21 mouse cellular contexts compared by ENCODE assay signal in genomic region chr10:23754166-23754565, GRCm38 (mm10). TPM values are rescaled to one million over a fixed set of nuclear protein-coding genes. Genes with fewer than 3 reads are reported as not detected.
A peak's percentile ranks its signal among the peaks of the same experiment; 100 is the strongest.
DNase-seq lines count a peak whose midpoint lies in the region; ATAC-seq and TF ChIP-seq lines count a peak whose summit lies in the region.
"Had no signal": no experiment of that assay in that cellular context is flagged by ENCODE, and none has a peak within 500 bp of the region (broad histone marks: within the 10 kb centered on the region; RNA-seq: fewer than 3 reads in every experiment).

No protein-coding gene starts in this region.

- H3K4me2 ChIP-seq in liver, embryonic 12.5 days: no peak overlapping the region
- H3K4me2 ChIP-seq in kidney, embryonic 16.5 days (replicated peaks; ENCODE audit: low read depth, low read length): no peak overlapping the region
- H3K4me2 ChIP-seq: forebrain, embryonic 12.5 days; heart, embryonic 15.5 days; hindbrain, embryonic 13.5 days had no signal

- no peaks in the 10 kb centered on the region for H3K4me1 ChIP-seq in liver, adult 2 months (ENCODE audit: control insufficient read depth, insufficient read depth, low read length)
- H3K4me1 ChIP-seq in liver, embryonic 12.5 days: no peaks in the 10 kb centered on the region
- peaks cover 14% of the 10 kb centered on the region for H3K4me1 ChIP-seq in embryonic facial prominence, embryonic 10.5 days
- no peaks in the 10 kb centered on the region for H3K4me1 ChIP-seq in kidney, embryonic 16.5 days (ENCODE audit: insufficient read depth, low read length)
- H3K4me1 ChIP-seq: forebrain, embryonic 12.5 days; heart, embryonic 15.5 days; hindbrain, embryonic 13.5 days; midbrain, embryonic 10.5 days had no signal

- no peak overlapping the region for H3K27ac ChIP-seq in liver, adult 2 months (replicated peaks; ENCODE audit: insufficient read depth, low read depth, low read length)
- no peak overlapping the region for H3K27ac ChIP-seq in liver, embryonic 12.5 days
- H3K27ac ChIP-seq in embryonic facial prominence, embryonic 10.5 days (replicated peaks): 0 out of 2 replicates have a peak overlapping the region, but pooled peaks have one; percentile 61
- no peak overlapping the region for H3K27ac ChIP-seq in kidney, embryonic 16.5 days (ENCODE audit: low read length)
- H3K27ac ChIP-seq: forebrain, embryonic 12.5 days; heart, embryonic 15.5 days; hindbrain, embryonic 13.5 days; liver, embryonic 14.5 days; midbrain, embryonic 10.5 days; stomach, postnatal 0 days had no signal

- 36% methylated on average over 7 of the region's 7 CpGs for WGBS in liver, adult 2 months
- WGBS in liver, embryonic 12.5 days (ENCODE audit: insufficient replicate concordance): 57% methylated on average over 7 of the region's 7 CpGs
- WGBS in embryonic facial prominence, embryonic 10.5 days: 53% methylated on average over 7 of the region's 7 CpGs
- WGBS in kidney, embryonic 16.5 days: 72% methylated on average over 7 of the region's 7 CpGs

- H3K9ac ChIP-seq in liver, adult 2 months (ENCODE audit: low read depth, low read length): no peak overlapping the region
- no peak overlapping the region for H3K9ac ChIP-seq in liver, embryonic 12.5 days
- no peak overlapping the region for H3K9ac ChIP-seq in kidney, embryonic 16.5 days (replicated peaks; ENCODE audit: low read length)
- H3K9ac ChIP-seq: forebrain, embryonic 12.5 days; heart, embryonic 15.5 days; hindbrain, embryonic 13.5 days; liver, embryonic 14.5 days had no signal

- H3K9me3 ChIP-seq in liver, embryonic 12.5 days (replicated peaks): no peaks in the 10 kb centered on the region
- no peaks in the 10 kb centered on the region for H3K9me3 ChIP-seq in embryonic facial prominence, embryonic 10.5 days
- H3K9me3 ChIP-seq in kidney, embryonic 16.5 days (ENCODE audit: low read length): no peaks in the 10 kb centered on the region
- H3K9me3 ChIP-seq: forebrain, embryonic 12.5 days; heart, embryonic 15.5 days; hindbrain, embryonic 13.5 days; midbrain, embryonic 10.5 days had no signal

- H3K79me2 ChIP-seq in liver, adult 2 months (ENCODE audit: control insufficient read depth, insufficient read depth, low read length): no peaks in the 10 kb centered on the region

- ATAC-seq in liver, embryonic 12.5 days: no peak
- ATAC-seq in monocyte, adult 5-6 weeks (replicated peaks; ENCODE audit: insufficient number of reproducible peaks, low FRiP score, low TSS enrichment, poor library complexity, severe bottlenecking): no peak
- no peak for ATAC-seq in kidney, embryonic 16.5 days (ENCODE audit: low FRiP score, low TSS enrichment)

- no peak for TF ChIP-seq POLR2A in liver, adult 2 months (IDR thresholded peaks at IDR 0.05; ENCODE audit: extremely low read depth, insufficient read depth, low read length)

- no peaks in the 10 kb centered on the region for H3K36me3 ChIP-seq in liver, adult 2 months (ENCODE audit: control insufficient read depth, insufficient read depth, low read length)
- no peaks in the 10 kb centered on the region for H3K36me3 ChIP-seq in liver, embryonic 12.5 days
- no peaks in the 10 kb centered on the region for H3K36me3 ChIP-seq in embryonic facial prominence, embryonic 10.5 days (replicated peaks)
- no peaks in the 10 kb centered on the region for H3K36me3 ChIP-seq in kidney, embryonic 16.5 days (ENCODE audit: insufficient read depth, low read length)
- H3K36me3 ChIP-seq: forebrain, embryonic 12.5 days; heart, embryonic 15.5 days; hindbrain, embryonic 13.5 days; midbrain, embryonic 10.5 days had no signal

- H3K4me3 ChIP-seq in liver, adult 2 months (ENCODE audit: insufficient read depth, low read depth, low read length): no peak overlapping the region
- no peak overlapping the region for H3K4me3 ChIP-seq in liver, embryonic 12.5 days
- H3K4me3 ChIP-seq in embryonic facial prominence, embryonic 10.5 days: no peak overlapping the region
- H3K4me3 ChIP-seq in kidney, embryonic 16.5 days (ENCODE audit: low read length): no peak overlapping the region
- H3K4me3 ChIP-seq: forebrain, embryonic 12.5 days; heart, embryonic 15.5 days; hindbrain, embryonic 13.5 days; midbrain, embryonic 10.5 days had no signal

- H3K27me3 ChIP-seq in liver, adult 2 months (ENCODE audit: control insufficient read depth, insufficient read depth, low read length): peaks cover 3% of the 10 kb centered on the region; the same call in 1 of the 2 replicates
- H3K27me3 ChIP-seq in liver, embryonic 12.5 days (replicated peaks): no peaks in the 10 kb centered on the region
- no peaks in the 10 kb centered on the region for H3K27me3 ChIP-seq in embryonic facial prominence, embryonic 10.5 days (replicated peaks; ENCODE audit: low read depth, poor library complexity, severe bottlenecking)
- H3K27me3 ChIP-seq in kidney, embryonic 16.5 days (ENCODE audit: insufficient read depth, low read length): no peaks in the 10 kb centered on the region
- H3K27me3 ChIP-seq: forebrain, embryonic 12.5 days; heart, embryonic 15.5 days; hindbrain, embryonic 13.5 days had no signal

- no peak for TF ChIP-seq CTCF in liver, adult 2 months (IDR thresholded peaks at IDR 0.05; ENCODE audit: low read depth, low read length)

- DNase-seq in liver, adult 2 months (ENCODE audit: extremely low read depth, low read depth, low spot score): peak; percentile 96
- no peak for DNase-seq in embryonic facial prominence, embryonic 10.5 days (ENCODE audit: low spot score)
- peak; percentile 42 for DNase-seq in fibroblast of lung, adult 2 months (ENCODE audit: low read depth)
- peak; percentile 2 for DNase-seq in lung, postnatal 25 days (ENCODE audit: low spot score)
- DNase-seq in urinary bladder, adult 2 months (ENCODE audit: low spot score): no peak
- DNase-seq: cerebellum, adult 18-20 months; cerebellum, postnatal 14 days; heart, postnatal 36 days; kidney, adult 11 months; kidney, postnatal 10 days; thymus, adult 2 months had no signal

RNA-seq across cellular contexts. Expression of gene Rps12, which starts 32.9 kb away (rescaled TPM):
- 861 and 1,157 TPM in 2 replicates for total RNA-seq in liver, adult 2 months (2014; rRNA removed)
- polyA plus RNA-seq in liver, adult 2 months (2012; rRNA removed): 473 and 533 TPM in 2 replicates
- 192 and 199 TPM in 2 replicates for polyA plus RNA-seq in liver, embryonic 12.5 days (2016; fragmentation: Nextera tagmentation; extraction: Ambion mirVana)
- polyA plus RNA-seq in embryonic facial prominence, embryonic 10.5 days (2016; fragmentation: Nextera tagmentation; extraction: Ambion mirVana): 142 and 152 TPM in 2 replicates
- polyA plus RNA-seq in urinary bladder, adult 2 months (2012; rRNA removed): 4,107 and 4,241 TPM in 2 replicates
- total RNA-seq in monocyte, adult 5-6 weeks (2017): 937 to 1,684 TPM (median 1,621 TPM) in 3 replicates
- 128 and 147 TPM in 2 replicates for polyA plus RNA-seq in kidney, embryonic 16.5 days (2015; fragmentation: Nextera tagmentation; extraction: Ambion mirVana)

RNA-seq across cellular contexts. Expression of gene Slc18b1, which starts 42.6 kb away (rescaled TPM):
- total RNA-seq in liver, adult 2 months (2014; rRNA removed): 2.2 and 11.4 TPM in 2 replicates
- polyA plus RNA-seq in liver, adult 2 months (2012; rRNA removed): 2.9 and 3.0 TPM in 2 replicates
- polyA plus RNA-seq in liver, embryonic 12.5 days (2016; fragmentation: Nextera tagmentation; extraction: Ambion mirVana): 2.6 and 3.4 TPM in 2 replicates
- 10.2 and 11.7 TPM in 2 replicates for polyA plus RNA-seq in embryonic facial prominence, embryonic 10.5 days (2016; fragmentation: Nextera tagmentation; extraction: Ambion mirVana)
- polyA plus RNA-seq in urinary bladder, adult 2 months (2012; rRNA removed): 25.8 and 35.6 TPM in 2 replicates
- total RNA-seq in monocyte, adult 5-6 weeks (2017): not detected in 3 replicates
- 18.0 and 20.7 TPM in 2 replicates for polyA plus RNA-seq in kidney, embryonic 16.5 days (2015; fragmentation: Nextera tagmentation; extraction: Ambion mirVana)
- total RNA-seq: neutrophil, adult 5-6 weeks had no signal

Comparison
In these comparisons a context has a peak if more than half of its experiments do, and no peak if none do; other contexts are left out.
1. DNase-seq: peak in liver, adult 2 months (single experiment), fibroblast of lung, adult 2 months (single experiment) and lung, postnatal 25 days (single experiment); none in embryonic facial prominence, embryonic 10.5 days (single experiment) and urinary bladder, adult 2 months (single experiment).